Mouse (Mus musculus) hindbrain, embryonic 13.5 days (tissue): ENCODE measurements around the gene Slc16a7. TPM values are rescaled to one million over a fixed set of nuclear protein-coding genes. Genes with fewer than 3 reads are reported as not detected.

Source experiments
- ATAC-seq: fragments of 200-750 bp; cut with Nextera tagmentation; 2 replicates; pipeline ENCODE4 v1.8.0; 2017; ENCODE audit warnings: moderate TSS enrichment; ENCODE audit not compliant: low FRiP score
- H3K27ac ChIP-seq: fragments of 300-500 bp; sonication (generic); 2 replicates; pipeline ENCODE4 v1.5.1; 2015; ENCODE audit warnings: inconsistent platforms, mild to moderate bottlenecking, moderate library complexity
- H3K27me3 ChIP-seq: fragments of 300-500 bp; sonication (generic); 2 replicates; pipeline ENCODE4 v1.6.1; 2015; ENCODE audit warnings: mild to moderate bottlenecking, inconsistent platforms
- H3K36me3 ChIP-seq: fragments of 300-500 bp; sonication (generic); 2 replicates; pipeline ENCODE4 v1.6.1; 2015; ENCODE audit warnings: mild to moderate bottlenecking, inconsistent platforms
- H3K4me1 ChIP-seq: fragments of 300-500 bp; sonication (generic); replicated peaks from 2 replicates; pipeline ENCODE4 v1.6.1; 2015; ENCODE audit warnings: inconsistent platforms
- H3K4me2 ChIP-seq: fragments of 300-500 bp; sonication (generic); 2 replicates; pipeline ENCODE4 v1.6.1; 2015; ENCODE audit warnings: inconsistent platforms, mild to moderate bottlenecking, moderate library complexity
- H3K4me3 ChIP-seq: fragments of 300-500 bp; sonication (generic); 2 replicates; pipeline ENCODE4 v1.5.1; 2015; ENCODE audit warnings: mild to moderate bottlenecking, inconsistent platforms
- H3K9ac ChIP-seq: fragments of 300-500 bp; sonication (generic); 2 replicates; pipeline ENCODE4 v1.6.1; 2015; ENCODE audit warnings: mild to moderate bottlenecking, inconsistent platforms
- H3K9me3 ChIP-seq: fragments of 300-500 bp; sonication (generic); 2 replicates; pipeline ENCODE4 v1.6.1; 2016; ENCODE audit warnings: inconsistent platforms
- WGBS: fragments of 180-500 bp; shearing (Covaris S2); methylation state at CpG from one replicate; pipeline ENCODE4 v1.1.7; 2015; 5-methylcytosine and 5-hydroxymethylcytosine counted together
- polyA plus RNA-seq: library from polyadenylated mRNA; unstranded; fragments of >200 nt; fragmentation: Nextera tagmentation; extraction: Ambion mirVana; gene quantifications from 2 replicates; pipeline ENCODE4 v1.2.1, GENCODE M21; 2015

Slc16a7 gene
- polyA plus RNA-seq, 1 experiment from 2014 or later, result 6.9 TPM

- no peak for ATAC-seq
- Histone ChIP-seq H3K36me3 (no peaks in the 10 kb centered on the region), H3K9ac (no peak overlapping the region), H3K9me3 (no peaks in the 10 kb centered on the region), H3K27ac (no peak overlapping the region), H3K4me3 (no peak overlapping the region), H3K4me1 (no peaks in the 10 kb centered on the region), H3K4me2 (no peak overlapping the region), H3K27me3 (no peaks in the 10 kb centered on the region)
- 73% methylated on average over 3 of the region's 3 CpGs for WGBS
Observed at GRCm38 (mm10) chr10:125348171-125348570, 41.1 kb downstream of the Slc16a7 start.

DNA sequence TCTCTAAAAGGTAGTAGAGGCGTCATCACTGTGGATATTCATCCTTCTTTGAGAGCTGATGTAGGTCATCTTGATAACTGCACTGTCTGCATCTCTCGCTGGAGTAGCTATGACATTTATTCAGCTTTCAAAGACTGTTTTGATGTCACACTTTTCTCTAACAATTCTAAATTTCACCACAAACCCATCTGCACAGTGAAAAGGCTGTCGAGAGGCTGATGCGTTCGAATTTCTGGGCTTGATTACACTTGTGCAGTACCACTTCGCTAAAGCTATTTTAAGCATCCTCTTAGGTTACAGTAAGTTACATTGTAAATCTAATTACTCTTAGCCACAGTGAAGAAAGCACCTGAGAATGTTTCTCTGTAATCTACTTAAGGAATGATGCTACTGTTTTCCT is 42.1 kb downstream of the Slc16a7 start:
- no peaks in the 10 kb centered on the region for H3K9me3 ChIP-seq
- WGBS, result 86% methylated on average over 6 of the region's 6 CpGs
- H3K36me3 ChIP-seq, result no peaks in the 10 kb centered on the region
- no peak overlapping the region for H3K4me3 ChIP-seq
- H3K4me1 ChIP-seq, result no peaks in the 10 kb centered on the region
- no peak for ATAC-seq
- H3K27ac ChIP-seq, result no peak overlapping the region
- H3K27me3 ChIP-seq, result no peaks in the 10 kb centered on the region
- H3K4me2 ChIP-seq, result no peak overlapping the region
- no peak overlapping the region for H3K9ac ChIP-seq

DNA sequence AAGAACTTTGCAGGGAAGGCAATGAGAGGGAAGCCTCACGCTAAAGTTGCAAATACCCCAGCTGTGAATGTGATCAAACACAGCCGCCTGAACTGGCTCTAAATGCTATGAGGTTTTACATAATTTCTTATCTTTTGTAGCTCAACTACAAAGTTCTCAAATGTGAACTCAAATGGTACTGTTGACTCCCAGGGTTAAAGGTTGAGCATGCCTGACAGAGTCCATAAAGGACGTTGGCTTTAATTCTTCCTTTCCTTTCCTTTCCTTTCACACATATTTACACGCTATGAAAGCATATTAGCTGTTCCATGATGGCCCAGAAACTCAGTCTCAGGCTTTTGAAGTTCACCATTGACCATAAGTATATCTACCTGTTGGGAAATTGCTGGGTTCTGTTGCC is 42.9 kb downstream of the Slc16a7 start:
- WGBS, result 76% methylated on average over 4 of the region's 4 CpGs
- no peaks in the 10 kb centered on the region for H3K4me1 ChIP-seq
- no peak overlapping the region for H3K4me3 ChIP-seq
- no peak overlapping the region for H3K4me2 ChIP-seq
- H3K27me3 ChIP-seq, result no peaks in the 10 kb centered on the region
- ATAC-seq, result no peak
- H3K9ac ChIP-seq, result no peak overlapping the region
- H3K9me3 ChIP-seq, result no peaks in the 10 kb centered on the region
- no peaks in the 10 kb centered on the region for H3K36me3 ChIP-seq
- no peak overlapping the region for H3K27ac ChIP-seq

DNA sequence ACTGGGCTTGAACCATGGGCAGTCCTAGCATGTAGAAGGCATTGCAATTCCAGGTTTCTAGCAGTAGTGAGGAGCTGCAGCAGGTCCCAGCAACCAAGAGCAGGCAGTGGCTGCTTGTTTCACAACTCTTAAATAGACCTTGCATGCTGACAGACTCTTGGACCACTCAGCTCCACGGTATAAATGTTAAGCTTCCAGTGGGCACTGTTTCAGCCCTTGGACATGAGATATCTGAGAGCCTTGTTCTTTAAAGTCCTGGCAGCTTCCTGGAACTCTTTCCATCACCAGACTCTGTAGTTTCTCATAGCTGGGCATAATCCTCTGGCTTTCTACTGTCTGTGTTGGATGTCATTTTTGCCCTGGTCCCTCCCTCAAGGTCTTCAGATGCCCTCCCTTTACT is 43.7 kb downstream of the Slc16a7 start:
- Histone ChIP-seq H3K9me3 (no peaks in the 10 kb centered on the region), H3K9ac (no peak overlapping the region), H3K4me1 (no peaks in the 10 kb centered on the region), H3K4me3 (no peak overlapping the region), H3K36me3 (no peaks in the 10 kb centered on the region), H3K27ac (no peak overlapping the region), H3K27me3 (no peaks in the 10 kb centered on the region), H3K4me2 (no peak overlapping the region)
- 80% methylated on average over 1 of the region's 1 CpGs for WGBS
- ATAC-seq, result no peak

GRCm38 (mm10) chr10:125342204-125342603 is 47.1 kb downstream of the Slc16a7 start:
- Histone ChIP-seq H3K9ac (no peak overlapping the region), H3K27me3 (no peaks in the 10 kb centered on the region), H3K4me2 (no peak overlapping the region), H3K36me3 (no peaks in the 10 kb centered on the region), H3K27ac (no peak overlapping the region), H3K9me3 (no peaks in the 10 kb centered on the region), H3K4me3 (no peak overlapping the region), H3K4me1 (no peaks in the 10 kb centered on the region; the same call in 1 of the 2 replicates)
- 70% methylated on average over 7 of the region's 7 CpGs for WGBS
- no peak for ATAC-seq

- H3K27ac ChIP-seq, result no peak overlapping the region
- no peak overlapping the region for H3K9ac ChIP-seq
- H3K4me3 ChIP-seq, result no peak overlapping the region
- 94% methylated on average over 5 of the region's 5 CpGs for WGBS
- H3K36me3 ChIP-seq, result no peaks in the 10 kb centered on the region
- no peaks in the 10 kb centered on the region for H3K27me3 ChIP-seq
- no peak overlapping the region for H3K4me2 ChIP-seq
- H3K9me3 ChIP-seq, result no peaks in the 10 kb centered on the region
- peaks cover 6% of the 10 kb centered on the region for H3K4me1 ChIP-seq
- no peak for ATAC-seq
Observed at GRCm38 (mm10) chr10:125333799-125334198, 55.5 kb downstream of the Slc16a7 start.

GRCm38 (mm10) chr10:125331334-125331733 is 57.9 kb downstream of the Slc16a7 start:
- peaks cover 13% of the 10 kb centered on the region for H3K4me1 ChIP-seq
- H3K27me3 ChIP-seq, result no peaks in the 10 kb centered on the region
- H3K4me3 ChIP-seq, result no peak overlapping the region
- WGBS, result 71% methylated on average over 5 of the region's 5 CpGs
- no peak overlapping the region for H3K27ac ChIP-seq
- H3K4me2 ChIP-seq, result no peak overlapping the region
- no peaks in the 10 kb centered on the region for H3K9me3 ChIP-seq
- H3K36me3 ChIP-seq, result no peaks in the 10 kb centered on the region
- no peak for ATAC-seq
- H3K9ac ChIP-seq, result no peak overlapping the region

DNA sequence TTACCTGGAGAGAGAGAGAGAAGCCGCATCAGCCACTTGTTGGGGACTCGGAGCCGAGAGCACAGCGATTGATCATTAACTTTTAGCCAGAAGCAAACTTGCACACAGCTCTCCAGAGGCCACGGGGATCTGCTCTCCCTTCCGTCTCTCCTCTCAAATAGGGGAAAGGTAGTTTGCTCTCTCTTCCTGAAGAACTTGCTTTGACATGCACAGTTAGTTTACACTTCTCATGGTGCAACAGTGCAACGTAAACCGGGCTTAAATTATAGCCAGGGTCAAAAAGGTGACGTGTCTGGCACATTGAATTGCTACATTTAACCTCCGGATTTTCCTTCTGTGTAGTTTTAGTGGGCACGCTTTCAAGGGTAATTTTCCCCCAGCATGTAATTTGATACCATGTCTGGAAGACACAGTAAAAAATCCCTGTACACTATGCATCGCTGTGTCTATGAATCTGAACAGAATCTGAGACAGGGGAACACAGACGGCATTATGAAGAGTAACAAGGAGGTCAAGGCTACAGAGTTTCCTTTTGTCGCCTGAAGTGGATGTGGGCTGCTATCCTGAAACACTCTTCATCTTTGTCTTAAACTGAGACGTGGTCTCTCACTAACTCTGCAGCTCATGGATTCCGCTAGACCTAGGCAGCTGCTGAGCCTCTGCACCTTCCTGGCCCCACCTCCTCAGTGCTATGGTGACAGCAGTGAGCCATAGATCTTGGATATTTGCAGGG is 60.8 kb downstream of the Slc16a7 start:
- Histone ChIP-seq H3K4me2 (peak overlapping the region; percentile 10; the same call in 1 of the 2 replicates), H3K27ac (no peak overlapping the region), H3K36me3 (no peaks in the 10 kb centered on the region), H3K4me1 (peaks cover 13% of the 10 kb centered on the region), H3K27me3 (no peaks in the 10 kb centered on the region), H3K4me3 (no peak overlapping the region), H3K9me3 (no peaks in the 10 kb centered on the region), H3K9ac (no peak overlapping the region)
- WGBS, result 42% methylated on average over 16 of the region's 16 CpGs
- peak; percentile 43; the same call in 1 of the 2 replicates for ATAC-seq

DNA sequence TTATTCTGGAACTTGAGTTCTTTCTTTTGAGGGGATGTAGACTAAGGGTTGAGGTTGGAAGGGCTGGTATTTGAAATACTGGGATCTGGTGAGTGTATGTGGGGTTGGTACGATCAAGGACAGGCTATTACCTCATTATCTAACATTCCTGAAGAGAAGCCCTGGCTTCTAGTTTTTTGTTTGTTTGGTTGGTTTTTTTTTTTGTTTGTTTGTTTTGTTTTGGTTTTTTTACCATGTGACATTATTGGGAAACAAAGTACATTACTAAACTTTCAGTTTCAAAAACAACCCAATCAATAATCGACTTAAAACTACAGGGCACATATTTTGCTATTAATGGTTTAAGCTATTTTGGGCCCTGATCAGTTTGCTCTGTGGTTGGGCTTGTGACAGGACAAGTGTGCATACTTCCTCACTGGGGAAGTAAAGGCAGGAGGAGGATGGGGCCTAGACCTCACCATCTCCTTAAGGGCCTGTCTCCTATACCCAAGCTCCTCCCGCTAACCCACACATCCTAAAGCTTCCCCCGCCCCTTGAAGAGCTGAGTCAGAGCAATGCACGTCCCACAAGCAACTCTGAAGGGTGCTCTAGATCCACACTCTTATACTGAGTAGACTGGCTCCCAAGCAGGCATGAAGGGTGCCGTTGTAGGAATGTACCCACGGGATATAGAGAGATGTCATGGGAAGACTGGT is 64.2 kb downstream of the Slc16a7 start:
- WGBS, result 89% methylated on average over 7 of the region's 7 CpGs
- Histone ChIP-seq H3K36me3 (no peaks in the 10 kb centered on the region), H3K4me2 (no peak overlapping the region), H3K27ac (no peak overlapping the region), H3K9me3 (no peaks in the 10 kb centered on the region), H3K4me3 (no peak overlapping the region), H3K4me1 (peaks cover 13% of the 10 kb centered on the region), H3K9ac (no peak overlapping the region), H3K27me3 (no peaks in the 10 kb centered on the region)
- no peak for ATAC-seq

DNA sequence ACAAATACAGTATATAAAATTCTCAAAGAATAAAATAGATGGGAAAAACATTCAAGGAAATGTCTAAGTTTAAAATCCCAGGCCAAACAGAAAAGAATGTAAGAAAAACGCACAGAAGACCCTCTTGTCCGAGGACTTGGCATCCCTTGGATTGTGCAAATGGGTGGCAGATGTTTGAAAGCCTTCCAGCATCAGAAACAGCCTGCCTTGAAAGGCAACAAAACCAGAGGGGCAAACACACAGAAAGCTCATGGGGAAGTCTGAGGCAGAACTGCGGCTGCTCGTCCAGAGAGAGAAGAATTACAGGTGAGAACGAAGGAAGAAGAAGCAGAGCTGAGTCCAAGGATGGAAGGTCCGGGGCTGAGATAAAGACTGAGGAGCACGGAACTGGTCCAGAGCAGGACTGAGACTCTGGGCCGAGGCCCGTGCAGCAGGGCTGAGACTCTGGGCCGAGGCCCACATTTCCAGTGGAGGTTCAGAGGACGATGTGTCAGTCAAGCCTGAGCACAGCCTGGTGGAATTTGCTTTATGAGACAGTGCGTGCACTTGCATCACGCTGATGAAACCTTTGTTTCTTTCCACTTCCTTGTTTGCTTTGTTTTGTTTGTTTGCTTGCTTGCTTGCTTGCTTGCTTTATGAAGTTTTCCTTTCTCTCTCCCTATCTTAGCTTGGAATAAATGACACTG is 65.0 kb downstream of the Slc16a7 start:
- H3K4me3 ChIP-seq, result no peak overlapping the region

GRCm38 (mm10) chr10:125321446-125322428 is 67.5 kb downstream of the Slc16a7 start:
- no peak overlapping the region for H3K4me2 ChIP-seq
- H3K36me3 ChIP-seq, result no peaks in the 10 kb centered on the region
- no peak overlapping the region for H3K9ac ChIP-seq
- H3K9me3 ChIP-seq, result no peaks in the 10 kb centered on the region
- H3K4me1 ChIP-seq, result no peaks in the 10 kb centered on the region
- H3K4me3 ChIP-seq, result no peak overlapping the region
- H3K27me3 ChIP-seq, result no peaks in the 10 kb centered on the region
- no peak for ATAC-seq
- 87% methylated on average over 11 of the region's 11 CpGs for WGBS
- no peak overlapping the region for H3K27ac ChIP-seq

More for the DNA sequence above, 65.0 kb downstream of the Slc16a7 start:
- WGBS, result 86% methylated on average over 13 of the region's 13 CpGs
- Histone ChIP-seq H3K9me3 (no peaks in the 10 kb centered on the region), H3K9ac (no peak overlapping the region), H3K27ac (no peak overlapping the region), H3K4me2 (no peak overlapping the region), H3K36me3 (no peaks in the 10 kb centered on the region), H3K27me3 (no peaks in the 10 kb centered on the region), H3K4me1 (peaks cover 12% of the 10 kb centered on the region)
- ATAC-seq, result no peak

DNA sequence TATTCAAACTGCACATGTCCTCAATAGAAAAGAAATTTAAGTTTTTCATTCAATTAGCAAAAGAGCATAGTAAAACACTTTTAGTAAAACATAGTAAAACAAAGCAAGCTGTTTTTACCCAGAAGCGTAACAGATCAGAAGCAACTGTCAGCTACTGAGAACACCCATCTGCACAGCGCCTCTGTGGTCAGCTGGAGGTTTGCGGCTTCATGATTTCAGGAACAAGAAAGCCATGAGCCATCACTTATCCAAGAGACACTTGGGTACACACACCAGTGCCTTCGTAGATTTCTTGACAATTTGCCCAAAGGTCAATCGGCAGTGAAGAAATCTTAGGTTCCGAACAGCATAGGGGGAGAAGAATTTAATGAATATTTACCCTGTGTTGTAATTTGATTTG is 71.9 kb downstream of the Slc16a7 start:
- Histone ChIP-seq H3K27me3 (no peaks in the 10 kb centered on the region), H3K27ac (no peak overlapping the region), H3K4me3 (no peak overlapping the region), H3K9ac (no peak overlapping the region), H3K4me2 (no peak overlapping the region), H3K4me1 (no peaks in the 10 kb centered on the region), H3K36me3 (no peaks in the 10 kb centered on the region), H3K9me3 (no peaks in the 10 kb centered on the region)
- no peak for ATAC-seq
- 79% methylated on average over 6 of the region's 6 CpGs for WGBS
